Mouse (Mus musculus): ENCODE measurements around the gene Stpg3.

- TF ChIP-seq CTCF (IDR thresholded peaks at IDR 0.05; ENCODE audit: low read depth) (no peak), EP300 (IDR thresholded peaks at IDR 0.05; ENCODE audit: low read depth) (no peak)
Measured at GRCm38 (mm10) chr2:25261870-25262269, 47.4 kb upstream of the Stpg3 start.

Data from liver, embryonic 14.5 days (tissue).